Mouse (Mus musculus) spleen, adult 12 weeks (tissue): ENCODE measurements around the gene Cd300e.
"Not testable (repeated sequence)": the region's sequence is repeated elsewhere in the genome, so short reads cannot be mapped to it uniquely, and the experiment has no call there.

Source experiments
- DNase-seq: peaks from one replicate; pipeline ENCODE4 v3.0.0; 2022; ENCODE audit warnings: low spot score

Gene Cd300e

GRCm38 (mm10) chr11:115082196-115082595 is 20.2 kb upstream of the Cd300e start:
- DNase-seq, result no peak

GRCm38 (mm10) chr11:115081373-115081772 is 19.4 kb upstream of the Cd300e start:
- no peak for DNase-seq

GRCm38 (mm10) chr11:115080886-115081285 is 18.9 kb upstream of the Cd300e start:
- DNase-seq, result no peak

- DNase-seq, result no peak
These were observed 16.7 kb upstream of the Cd300e start for GRCm38 (mm10) chr11:115078680-115079079.

- no peak for DNase-seq
These were observed 15.5 kb upstream of the Cd300e start for GRCm38 (mm10) chr11:115077436-115077835.

- DNase-seq, result no peak
These were observed 13.9 kb upstream of the Cd300e start for GRCm38 (mm10) chr11:115075859-115076258.

- DNase-seq, result no peak
These were observed 13.4 kb upstream of the Cd300e start for GRCm38 (mm10) chr11:115075407-115075806.

- DNase-seq, result no peak
These were observed 11.0 kb upstream of the Cd300e start for GRCm38 (mm10) chr11:115073002-115073401.

GRCm38 (mm10) chr11:115071631-115072294 is 9.8 kb upstream of the Cd300e start:
- DNase-seq, result no peak

- DNase-seq, result no peak
These were observed 9.1 kb upstream of the Cd300e start for GRCm38 (mm10) chr11:115071015-115071551.

- no peak for DNase-seq
These were observed 4.8 kb upstream of the Cd300e start for GRCm38 (mm10) chr11:115066768-115067167.

- DNase-seq, result no peak
These were observed 2.2 kb downstream of the Cd300e start for GRCm38 (mm10) chr11:115059797-115060196.

- DNase-seq, result no peak
These were observed 3.3 kb downstream of the Cd300e start for GRCm38 (mm10) chr11:115058701-115059100.

GRCm38 (mm10) chr11:115054537-115054936 is 7.4 kb downstream of the Cd300e start:
- DNase-seq, result no peak

- no peak for DNase-seq
These were observed 9.0 kb downstream of the Cd300e start for GRCm38 (mm10) chr11:115052991-115053390.

- no peak for DNase-seq
These were observed 9.8 kb downstream of the Cd300e start for GRCm38 (mm10) chr11:115052206-115052605.

- no peak for DNase-seq
These were observed 12.6 kb downstream of the Cd300e start for GRCm38 (mm10) chr11:115049282-115049895.

GRCm38 (mm10) chr11:115048259-115048658 is 13.7 kb downstream of the Cd300e start, which contains the start of gene Cd300ld3:
Cd300ld3 (minus strand) TSS chr11:115048409.
- no peak for DNase-seq

GRCm38 (mm10) chr11:115037669-115038068 is 24.3 kb downstream of the Cd300e start, which contains the start of gene Cd300ld5:
Cd300ld5 (minus strand) TSS chr11:115037769.
- not testable (repeated sequence) for DNase-seq

- DNase-seq, result not testable (repeated sequence)
These were observed 35.1 kb downstream of the Cd300e start, which contains the start of gene Cd300ld4 for GRCm38 (mm10) chr11:115026912-115027311. Cd300ld4 (minus strand) TSS chr11:115027012.

GRCm38 (mm10) chr11:115016093-115016492 is 45.9 kb downstream of the Cd300e start, which contains the start of gene Cd300ld2:
Cd300ld2 (minus strand) TSS chr11:115016193.
- not testable (repeated sequence) for DNase-seq

- no peak for DNase-seq
These were observed 57.9 kb downstream of the Cd300e start for GRCm38 (mm10) chr11:115004070-115004469.
